Mouse (Mus musculus): Measurements from ENCODE around the gene D8Ertd738e. TPM values are rescaled to one million over a fixed set of nuclear protein-coding genes. Genes with fewer than 3 reads are reported as not detected.

D8Ertd738e gene
- total RNA-seq, 2 experiments from 2014 or later, result 147 to 156 TPM

DNA sequence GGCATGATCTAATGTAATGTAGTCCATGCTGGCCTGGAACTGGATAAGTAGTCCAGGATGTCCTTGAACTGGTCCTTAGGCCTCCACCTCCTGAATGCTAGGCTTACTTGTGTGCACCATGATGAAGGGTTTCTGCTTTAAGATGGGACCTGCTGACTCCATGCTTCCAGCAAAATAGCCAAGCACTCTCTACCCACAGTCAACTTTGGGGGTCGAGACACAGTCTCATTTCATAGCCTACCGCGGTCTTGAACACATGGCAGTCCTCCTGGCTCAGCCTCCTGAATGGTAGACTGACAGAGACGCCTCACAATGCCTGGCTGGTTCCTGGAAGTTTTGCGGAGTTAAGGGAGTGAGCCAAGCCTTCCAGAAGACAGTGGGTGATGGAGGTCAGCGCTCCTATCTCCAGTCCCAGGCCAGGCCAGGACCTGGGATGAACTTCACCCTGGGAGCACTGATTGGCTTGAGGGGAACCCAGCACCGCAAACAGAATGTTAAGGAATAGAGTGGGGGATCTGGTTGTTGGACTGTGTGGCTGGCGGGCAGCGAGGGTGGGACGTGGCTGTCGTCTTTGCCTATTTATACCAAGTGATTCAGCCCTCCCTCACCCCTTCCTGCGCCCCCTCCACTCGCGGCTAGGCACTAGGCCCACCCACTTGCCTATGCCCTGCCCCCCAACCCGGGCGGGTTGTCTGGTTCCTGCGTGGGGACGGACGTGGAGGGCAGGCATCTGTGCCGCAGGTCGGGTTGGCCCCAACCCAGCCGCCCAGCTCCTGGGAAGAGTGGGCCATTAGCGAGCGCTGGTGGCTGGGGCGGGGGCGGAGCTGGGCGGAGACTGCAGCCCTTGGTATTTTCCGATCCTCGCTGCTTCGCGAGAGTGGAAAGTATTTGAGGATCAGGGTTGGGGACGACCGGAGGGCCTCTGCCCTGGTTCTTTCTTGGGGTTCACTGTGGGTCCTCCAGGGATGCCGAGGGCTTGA, 46.3 kb downstream of the D8Ertd738e start:
- peak in 1 of 2 experiments; percentile 61 for DNase-seq (ENCODE audit: low spot score in 2 of 2)

DNA sequence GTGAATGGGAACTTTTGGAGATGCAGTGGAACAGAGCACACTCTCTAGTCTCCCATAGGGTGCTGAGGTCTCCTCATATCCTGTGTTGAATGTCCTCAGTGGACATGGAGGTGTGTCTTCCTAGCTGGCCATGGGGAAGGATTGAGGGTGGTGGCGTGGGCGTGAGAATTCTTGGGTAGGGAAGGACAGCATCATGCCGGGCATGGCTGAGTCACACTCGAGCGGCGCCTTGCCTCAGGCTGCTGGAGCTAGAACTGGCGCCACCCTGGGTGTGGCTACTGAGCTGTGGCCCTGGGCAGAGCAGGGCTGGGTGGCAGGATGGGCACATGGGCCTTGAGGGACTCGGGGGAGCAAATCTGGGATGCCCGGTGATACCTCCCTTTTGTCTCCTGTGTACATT, 47.1 kb downstream of the D8Ertd738e start:
- DNase-seq (ENCODE audit: low spot score in 2 of 2), result no peak

DNA sequence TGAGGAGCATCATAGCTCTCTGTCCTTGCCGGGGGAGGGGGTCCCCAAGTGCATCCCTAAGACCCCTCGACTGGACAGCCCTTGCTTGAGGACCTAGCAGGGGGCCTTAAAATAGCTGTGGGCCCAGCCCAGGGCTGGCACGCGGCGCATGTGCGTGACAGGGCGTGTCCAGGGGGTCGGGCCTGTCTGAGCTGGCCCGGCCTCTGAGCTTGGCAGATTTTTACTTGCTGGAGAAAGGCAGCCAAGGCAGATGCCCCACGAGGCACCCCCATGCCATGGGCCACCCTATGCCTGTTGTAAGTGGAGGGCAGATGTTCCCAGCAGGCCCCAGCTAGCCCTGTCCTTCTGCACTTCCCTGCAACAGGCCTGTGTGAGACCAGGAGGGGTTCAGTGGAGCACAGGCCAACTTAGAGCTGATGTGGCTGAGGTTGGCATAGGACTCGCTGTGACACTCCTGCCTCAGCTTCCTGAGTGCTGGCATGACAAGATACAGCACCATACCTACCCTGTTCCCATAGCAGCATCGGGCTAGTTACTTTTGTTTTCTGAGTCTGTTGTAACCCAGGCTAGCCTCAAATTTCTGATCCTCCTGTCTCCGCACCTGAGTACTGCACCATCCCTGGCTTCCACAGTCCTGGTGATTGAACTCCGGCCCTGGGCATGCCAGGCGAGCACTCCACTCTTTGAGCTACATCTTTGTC, 47.8 kb downstream of the D8Ertd738e start:
- DNase-seq (ENCODE audit: low spot score in 2 of 2), result peak in 1 of 2 experiments; percentile 45

DNA sequence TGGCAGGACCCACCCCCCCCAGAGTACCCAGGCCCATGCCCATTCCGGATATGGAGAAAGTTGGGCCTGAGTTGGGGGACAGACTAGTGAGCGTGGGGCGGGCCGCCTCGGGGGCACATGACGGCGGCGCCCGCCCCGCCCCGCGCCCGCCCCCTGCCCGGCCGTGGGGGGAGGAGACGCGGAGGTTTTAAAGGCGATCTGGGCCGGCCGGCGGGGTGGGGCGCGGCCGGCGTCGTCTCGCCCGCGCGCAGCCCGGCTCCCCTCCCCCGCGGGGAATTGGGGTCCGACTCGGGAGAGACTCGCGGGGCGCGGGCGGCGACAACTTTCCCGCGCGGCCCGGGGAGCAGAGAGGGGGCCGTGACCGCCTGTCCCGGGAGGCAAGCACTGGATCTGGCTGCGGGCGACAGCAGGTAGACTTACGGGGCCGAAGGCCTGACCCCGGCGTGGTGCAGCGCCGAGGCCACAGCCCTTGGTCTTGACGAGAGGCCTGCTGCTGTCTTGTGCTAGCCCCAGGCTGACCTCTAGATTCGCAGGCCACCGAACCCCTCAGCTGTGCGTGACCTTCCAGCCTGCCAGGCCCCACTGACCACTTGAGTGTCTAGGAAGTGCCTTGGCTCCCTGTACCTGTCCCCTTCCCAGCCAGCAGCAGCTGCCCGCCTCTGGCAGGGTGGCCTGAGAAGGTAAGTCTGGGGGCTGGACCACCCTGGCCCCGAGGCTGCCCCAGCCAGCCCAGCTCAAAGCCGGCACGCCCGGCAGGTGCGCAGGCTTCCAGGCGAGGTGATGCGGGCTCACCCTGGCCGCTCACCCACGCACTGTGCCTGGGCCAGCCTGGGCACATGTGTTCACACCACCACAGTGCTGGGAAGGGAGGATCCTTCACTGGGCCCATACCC, 48.6 kb downstream of the D8Ertd738e start:
- peak in 1 of 2 experiments; percentile 59 for DNase-seq (ENCODE audit: low spot score in 2 of 2)

DNA sequence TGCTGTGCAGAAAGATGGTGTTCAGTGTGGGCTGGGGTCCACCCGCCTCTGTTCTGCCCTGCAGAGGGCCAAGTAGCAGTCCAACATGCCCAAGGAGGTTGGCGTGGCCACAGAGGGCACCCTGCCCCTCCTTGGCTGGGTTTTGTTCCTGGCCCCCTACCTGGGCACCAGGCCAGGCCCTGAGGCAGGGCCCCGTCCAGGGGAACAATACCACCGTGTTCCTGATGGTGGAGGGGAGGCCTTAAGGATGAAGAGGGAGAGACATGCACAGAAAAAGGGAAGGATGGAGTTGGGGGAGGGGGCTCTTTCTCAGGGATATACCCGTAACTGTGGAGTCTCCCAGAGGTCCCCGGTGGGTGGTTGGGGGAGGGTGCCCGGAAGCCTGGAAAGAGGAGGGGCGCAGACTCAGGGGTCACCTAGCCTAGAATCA, 49.4 kb downstream of the D8Ertd738e start:
- DNase-seq (ENCODE audit: low spot score in 2 of 2), result peak in 1 of 2 experiments; percentile 48

DNA sequence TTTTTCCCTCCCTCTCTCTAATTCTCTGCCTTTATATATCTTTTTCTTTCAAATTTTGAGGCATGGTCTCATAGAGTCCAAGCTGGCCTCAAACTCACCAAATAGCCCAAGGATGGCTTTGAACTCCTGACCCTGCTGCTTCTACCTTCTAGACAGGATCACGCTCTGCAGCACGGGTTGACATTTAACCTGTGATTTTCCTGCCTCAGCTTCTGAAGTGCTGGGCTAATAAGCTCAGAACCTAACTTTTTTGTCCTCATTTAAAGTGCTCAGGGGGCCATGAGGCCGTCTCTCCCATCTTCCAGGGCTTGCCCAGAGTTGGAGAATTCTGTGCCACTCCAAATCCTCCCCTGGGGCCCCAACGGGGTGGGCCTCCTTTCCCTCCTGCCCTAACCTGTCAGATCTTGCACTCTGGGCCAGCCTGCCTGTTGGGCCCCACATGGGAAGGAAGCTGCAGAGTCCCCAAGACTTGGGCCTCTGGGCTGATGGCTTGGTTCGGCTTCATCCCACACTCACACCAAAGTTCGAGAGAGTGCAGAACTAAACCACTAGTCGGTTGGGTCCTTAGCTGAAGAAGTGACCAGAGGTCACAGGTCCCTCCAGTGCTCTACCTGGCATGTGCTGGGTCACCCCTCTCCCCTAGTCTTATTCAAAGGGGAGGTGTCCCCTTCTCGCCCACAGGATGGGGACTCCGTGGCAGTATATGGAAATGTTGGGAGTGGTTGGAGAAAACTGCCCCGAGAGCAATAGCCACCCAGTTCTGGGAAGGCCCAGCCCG, 50.0 kb downstream of the D8Ertd738e start:
- no peak for DNase-seq (ENCODE audit: low spot score in 2 of 2)

DNA sequence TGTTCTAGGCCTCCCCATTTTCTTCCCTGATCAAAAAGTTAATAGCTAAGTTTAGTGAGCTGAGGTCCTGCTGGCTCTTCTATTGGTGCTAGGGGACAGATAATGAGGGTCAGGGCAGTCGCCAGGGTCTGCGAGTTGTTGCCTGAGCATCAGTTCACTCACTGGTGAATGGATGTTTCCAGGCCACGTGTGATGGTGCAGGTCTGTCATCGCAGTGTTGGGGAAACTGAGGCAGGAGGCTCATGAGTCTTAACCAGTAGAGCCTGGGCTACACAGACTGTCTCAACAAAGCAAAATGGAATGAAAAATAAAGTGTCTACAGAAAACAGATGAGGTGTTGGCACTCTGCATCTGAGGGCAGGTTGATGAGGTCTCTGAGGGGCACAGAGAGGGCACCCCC, 50.6 kb downstream of the D8Ertd738e start:
- no peak for DNase-seq (ENCODE audit: low spot score in 2 of 2)

DNA sequence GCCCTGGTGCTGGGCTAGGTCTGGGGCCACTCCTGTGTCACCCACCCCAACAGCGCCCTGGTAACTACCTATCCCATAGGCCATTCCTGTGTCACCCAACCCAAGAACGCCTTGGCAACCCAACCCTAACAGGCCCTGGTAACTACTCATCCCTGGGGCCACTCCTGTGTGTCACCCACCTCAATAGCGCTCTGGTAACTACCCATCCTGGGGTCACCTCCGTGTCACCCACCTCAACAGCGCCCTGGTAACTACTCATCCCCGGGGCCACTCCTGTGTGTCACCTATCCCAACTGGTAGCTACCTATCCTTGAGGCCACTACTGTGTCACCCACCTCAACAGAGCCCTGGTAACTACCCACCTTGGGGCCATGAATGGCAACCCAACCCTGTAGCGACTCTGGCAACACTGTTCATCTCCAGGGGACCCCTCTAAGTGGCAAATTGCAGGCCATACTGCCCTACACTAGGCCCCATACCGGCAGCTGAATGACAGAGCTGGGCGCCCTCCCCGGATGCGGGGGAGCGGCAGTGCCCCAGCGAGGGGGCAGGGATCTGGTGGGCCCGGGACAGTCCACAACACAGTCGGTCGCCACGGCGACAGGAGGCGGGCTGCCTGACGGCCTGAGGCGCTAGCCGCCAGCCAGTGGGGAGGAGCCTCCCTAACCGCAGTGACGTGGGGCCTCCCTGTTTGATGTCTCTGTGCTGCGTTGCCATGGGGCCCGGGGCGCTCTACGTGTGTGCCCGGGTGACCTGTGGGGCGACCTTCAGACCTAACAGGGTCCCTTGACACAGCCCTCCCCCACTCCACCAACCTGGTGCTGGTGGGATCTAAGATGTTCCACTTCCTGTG, 51.4 kb downstream of the D8Ertd738e start:
- peak; percentile 77 to 83 for DNase-seq (ENCODE audit: low spot score in 2 of 2)

DNA sequence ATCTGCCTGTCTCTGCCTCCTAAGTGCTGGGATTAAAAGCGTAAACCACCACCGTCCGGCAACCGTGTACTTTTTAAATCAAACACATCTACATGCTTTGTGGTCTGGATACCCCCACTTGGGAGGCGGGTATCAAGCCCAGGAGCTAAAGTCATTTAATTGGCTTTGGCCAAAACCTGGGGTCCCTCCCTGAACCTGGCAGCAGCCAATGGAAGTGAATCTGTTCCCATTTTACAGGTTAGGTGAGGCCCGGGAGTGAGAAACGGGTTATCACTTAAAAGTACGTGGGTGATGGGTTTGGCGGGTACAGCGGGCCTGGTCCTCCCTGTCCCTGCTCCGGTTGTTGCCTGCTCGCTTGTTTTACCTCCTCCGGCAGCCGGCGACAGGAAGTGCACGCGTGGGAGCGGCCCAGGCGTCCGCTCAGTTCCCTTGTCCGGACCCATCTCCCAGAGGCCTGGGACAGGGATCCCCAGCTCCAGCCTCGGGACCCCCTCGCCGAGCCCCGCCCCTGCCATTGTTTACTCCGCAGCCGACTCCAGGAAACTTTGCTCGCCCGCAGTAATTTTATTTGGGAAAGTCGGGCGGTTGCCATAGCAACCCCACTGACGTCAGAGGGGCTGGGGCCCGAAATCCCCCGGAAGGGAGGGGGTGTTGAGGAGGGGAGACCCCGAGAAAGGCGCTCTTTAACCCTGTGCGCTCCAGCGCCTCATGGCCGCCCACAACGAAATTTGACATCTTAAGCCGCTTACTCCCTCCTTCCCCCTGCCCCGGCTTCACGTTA, 52.2 kb downstream of the D8Ertd738e start:
- DNase-seq (ENCODE audit: low spot score in 2 of 2), result peak; percentile 77 to 87

Small RNA genes within 50 kb of the gene (microRNA-seq; reads per million reads assigned to microRNA genes)
- 3,704 to 8,535 reads per million in 2 experiments for gene Mir23a
- gene Mir24-2, result 0 reads per million in 2 experiments
- gene Mir27a, result 65.7 to 78.3 reads per million in 2 experiments
- 0 reads per million in 2 experiments for gene Mir3074-2

Other genes with a start within 250 kb of the D8Ertd738e start
- 1 to 10 TPM in 1 of 2 experiments, under 1 TPM in 1; 0.39 to 1.2 TPM for gene 1700067K01Rik, start 248.2 kb downstream of the D8Ertd738e start, total RNA-seq (2021)
- 1 to 10 TPM; 2.5 to 2.8 TPM for gene 2210011C24Rik, start 237.5 kb downstream of the D8Ertd738e start, total RNA-seq (2021)
- gene Palm3, start 228.2 kb downstream of the D8Ertd738e start, total RNA-seq (2021), result 1 to 10 TPM; 4.1 to 7.9 TPM
- gene Il27ra, start 207.1 kb downstream of the D8Ertd738e start, total RNA-seq (2021), result 1 to 10 TPM; 1.6 to 1.8 TPM
- not detected for gene Rln3, start 204.7 kb downstream of the D8Ertd738e start, total RNA-seq (2021)
- 1 to 10 TPM; 4.7 to 5.0 TPM for gene Gm10643, start 184.6 kb downstream of the D8Ertd738e start, total RNA-seq (2021)
- 10 to 100 TPM; 20.1 to 21.0 TPM for gene Rfx1, start 182.9 kb downstream of the D8Ertd738e start, total RNA-seq (2021)
- gene Dcaf15, start 145.0 kb downstream of the D8Ertd738e start, total RNA-seq (2021), result 10 to 100 TPM; 20.5 to 21.9 TPM
- not detected for gene Podnl1, start 123.7 kb downstream of the D8Ertd738e start, total RNA-seq (2021)
- gene Cc2d1a, start 101.8 kb downstream of the D8Ertd738e start, total RNA-seq (2021), result 10 to 100 TPM; 46.9 to 53.9 TPM
- 1 to 10 TPM; 1.1 TPM for gene 4930432K21Rik, start 101.7 kb downstream of the D8Ertd738e start, total RNA-seq (2021)
- 1 to 10 TPM; 3.8 to 4.4 TPM for gene Nanos3, start 64.5 kb downstream of the D8Ertd738e start, total RNA-seq (2021)
- 10 to 100 TPM; 17.2 to 18.8 TPM for gene Zswim4, start 12.7 kb downstream of the D8Ertd738e start, total RNA-seq (2021)
- 10 to 100 TPM; 24.7 to 28.7 TPM for gene Mri1, start 7.6 kb upstream of the D8Ertd738e start, total RNA-seq (2021)
- 10 to 100 TPM; 20.4 to 21.4 TPM for gene Ccdc130, start 20.7 kb upstream of the D8Ertd738e start, total RNA-seq (2021)
- 100 to 1,000 TPM; 256 to 259 TPM for gene Cacna1a, start 138.7 kb upstream of the D8Ertd738e start, total RNA-seq (2021)

Measured in layer of hippocampus, postnatal 14 days (tissue).